Mouse (Mus musculus): Measurements from ENCODE around the gene Lcn2.

- TF ChIP-seq POLR2A (IDR thresholded peaks at IDR 0.05; ENCODE audit: extremely low read depth, insufficient read depth, low read length), result no peak
- TF ChIP-seq CTCF (IDR thresholded peaks at IDR 0.05; ENCODE audit: extremely low read depth, insufficient read depth, low read length), result no peak
These were observed 1.1 kb upstream of the Lcn2 start for GRCm38 (mm10) chr2:32389157-32389556.
